Mouse (Mus musculus) intestine, postnatal 0 days (tissue): ENCODE measurements around the gene Map1lc3b. TPM values are rescaled to one million over a fixed set of nuclear protein-coding genes. Genes with fewer than 3 reads are reported as not detected.

Source experiments
- ATAC-seq: fragments of 200-750 bp; cut with Nextera tagmentation; 2 replicates; pipeline ENCODE4 v1.8.0; 2017; ENCODE audit warnings: mild to moderate bottlenecking, moderate TSS enrichment, moderate library complexity
- H3K27ac ChIP-seq: fragments of 300-500 bp; sonication (generic); 2 replicates; pipeline ENCODE4 v1.5.1; 2014; ENCODE audit warnings: mild to moderate bottlenecking, low read depth, low read length, moderate library complexity
- H3K27me3 ChIP-seq: fragments of 300-500 bp; sonication (generic); replicated peaks from 2 replicates; pipeline ENCODE4 v1.6.1; 2014; ENCODE audit warnings: low read length, mixed read lengths; ENCODE audit not compliant: control insufficient read depth, insufficient read depth
- H3K36me3 ChIP-seq: fragments of 300-500 bp; sonication (generic); 2 replicates; pipeline ENCODE4 v1.6.1; 2014; ENCODE audit warnings: mild to moderate bottlenecking, moderate library complexity; ENCODE audit not compliant: control insufficient read depth, insufficient read depth
- H3K4me1 ChIP-seq: fragments of 300-500 bp; sonication (generic); replicated peaks from 2 replicates; pipeline ENCODE4 v1.6.1; 2014; ENCODE audit warnings: antibody characterized with exemption, low read length, mixed read lengths; ENCODE audit not compliant: control insufficient read depth, insufficient read depth
- H3K4me2 ChIP-seq: fragments of 300-500 bp; sonication (generic); replicated peaks from 2 replicates; pipeline ENCODE4 v1.6.1; 2014; ENCODE audit warnings: low read depth, mild to moderate bottlenecking, moderate library complexity
- H3K4me3 ChIP-seq: fragments of 300-500 bp; sonication (generic); 2 replicates; pipeline ENCODE4 v1.5.1; 2014; ENCODE audit warnings: low read depth, low read length
- H3K9ac ChIP-seq: fragments of 300-500 bp; sonication (generic); 2 replicates; pipeline ENCODE4 v1.6.1; 2014; ENCODE audit warnings: mild to moderate bottlenecking, low read depth, low read length
- H3K9me3 ChIP-seq: fragments of 300-500 bp; sonication (generic); 2 replicates; pipeline ENCODE4 v1.6.1; 2016; ENCODE audit warnings: mixed run types; ENCODE audit not compliant: control insufficient read depth
- CTCF ChIP-seq: sonication (generic); IDR thresholded peaks from 2 replicates; pipeline ENCODE4 v1.5.1; 2016; ENCODE audit warnings: low read depth, mild to moderate bottlenecking, control low read depth, antibody characterized with exemption, moderate library complexity
- WGBS: fragments of 180-500 bp; shearing (Covaris S2); extraction: QIAGEN DNeasy Blood & Tissue Kit; methylation state at CpG from one replicate; pipeline ENCODE4 v1.1.7; 2014; 5-methylcytosine and 5-hydroxymethylcytosine counted together
- polyA plus RNA-seq: library from polyadenylated mRNA; unstranded; fragments of >200 nt; fragmentation: Nextera tagmentation; extraction: Ambion mirVana; gene quantifications from 2 replicates; pipeline ENCODE4 v1.2.1, GENCODE M21; 2015

The Map1lc3b gene
- polyA plus RNA-seq, 1 experiment from 2014 or later: 264 TPM

DNA sequence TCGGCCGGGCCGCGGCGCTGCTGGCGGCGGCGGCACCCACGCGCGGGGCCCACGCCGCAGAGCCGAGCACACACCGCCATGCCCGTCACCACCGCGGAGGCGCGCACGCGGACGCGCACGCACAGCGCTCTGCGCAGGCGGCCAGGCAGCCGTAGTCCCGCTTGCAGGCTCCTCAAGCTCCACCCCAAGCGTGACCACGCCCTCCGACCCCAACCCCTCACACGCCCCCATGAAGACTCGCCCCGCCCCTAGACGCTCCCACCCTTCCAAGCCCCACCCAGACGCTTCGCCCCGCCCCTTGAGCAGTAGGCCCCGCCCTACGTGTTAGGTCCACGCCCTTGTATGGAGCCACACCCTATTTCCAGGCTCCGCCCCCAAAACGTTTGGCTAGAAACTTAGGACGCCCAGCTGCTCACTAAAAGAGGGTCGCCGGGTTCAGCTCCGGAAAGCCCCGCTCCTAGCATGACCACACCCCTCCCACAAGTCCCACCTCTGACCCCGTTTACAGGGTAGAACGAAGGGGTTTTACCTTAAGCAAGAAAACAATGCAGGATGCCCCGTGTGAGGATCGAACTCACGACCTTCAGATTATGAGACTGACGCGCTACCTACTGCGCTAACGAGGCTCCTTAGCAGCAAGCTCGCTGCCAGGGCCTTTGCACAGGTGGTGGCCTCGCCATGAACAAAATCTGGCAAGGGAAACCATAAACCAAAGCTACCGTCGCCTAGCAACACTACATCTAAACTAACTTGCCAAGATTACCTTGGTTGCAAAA is 11.3 kb upstream of the Map1lc3b start, which contains the start of gene Fbxo31:
Fbxo31 (minus strand) TSS at position 131 of the 776 bp plus-strand sequence.
- peak within 1 kb of the TSS; percentile 78 for H3K4me3 ChIP-seq
- WGBS: under 1% methylated on average over 49 of the region's 63 CpGs
- peaks cover 4% of the 10 kb centered on the region for H3K4me1 ChIP-seq

DNA sequence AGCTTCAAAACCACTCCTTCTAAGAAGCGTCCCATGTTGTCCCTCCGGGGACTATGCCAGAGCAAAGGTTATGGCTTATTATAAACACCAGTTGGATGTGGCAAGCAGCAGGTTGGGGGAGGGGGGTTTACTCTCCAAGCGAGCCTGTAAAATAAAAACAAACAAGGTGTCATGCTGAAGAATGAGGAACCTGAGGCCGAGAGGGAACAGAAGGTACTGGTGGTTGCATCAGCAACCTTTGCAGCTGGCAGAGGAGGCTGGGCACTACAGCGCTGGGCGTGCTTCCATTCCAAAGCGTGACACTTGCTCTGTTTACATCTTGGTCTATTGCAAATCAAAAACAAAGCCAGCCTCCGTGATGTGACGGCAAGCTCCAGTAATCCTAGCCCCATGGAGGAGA is 9.7 kb upstream of the Map1lc3b start:
- no peaks in the 10 kb centered on the region for H3K27me3 ChIP-seq
- no peaks in the 10 kb centered on the region for H3K36me3 ChIP-seq
- H3K9me3 ChIP-seq: no peaks in the 10 kb centered on the region
- peaks cover 4% of the 10 kb centered on the region for H3K4me1 ChIP-seq
- TF ChIP-seq CTCF: no peak
- 12% methylated on average over 9 of the region's 9 CpGs for WGBS
- no peak overlapping the region for H3K4me2 ChIP-seq
- no peak overlapping the region for H3K4me3 ChIP-seq
- H3K27ac ChIP-seq: no peak overlapping the region
- ATAC-seq: peak; percentile 26
- H3K9ac ChIP-seq: no peak overlapping the region

More for the DNA sequence above, 11.3 kb upstream of the Map1lc3b start, which contains the start of gene Fbxo31:
- no peak for TF ChIP-seq CTCF
- H3K36me3 ChIP-seq: no peaks in the 10 kb centered on the region
- H3K27ac ChIP-seq: peak within 1 kb of the TSS; percentile 74
- no peaks in the 10 kb centered on the region for H3K27me3 ChIP-seq
- peak; percentile 91 for ATAC-seq
- peak within 1 kb of the TSS; percentile 43 for H3K9ac ChIP-seq
- no peaks in the 10 kb centered on the region for H3K9me3 ChIP-seq
- H3K4me2 ChIP-seq: peak within 1 kb of the TSS; percentile 87

DNA sequence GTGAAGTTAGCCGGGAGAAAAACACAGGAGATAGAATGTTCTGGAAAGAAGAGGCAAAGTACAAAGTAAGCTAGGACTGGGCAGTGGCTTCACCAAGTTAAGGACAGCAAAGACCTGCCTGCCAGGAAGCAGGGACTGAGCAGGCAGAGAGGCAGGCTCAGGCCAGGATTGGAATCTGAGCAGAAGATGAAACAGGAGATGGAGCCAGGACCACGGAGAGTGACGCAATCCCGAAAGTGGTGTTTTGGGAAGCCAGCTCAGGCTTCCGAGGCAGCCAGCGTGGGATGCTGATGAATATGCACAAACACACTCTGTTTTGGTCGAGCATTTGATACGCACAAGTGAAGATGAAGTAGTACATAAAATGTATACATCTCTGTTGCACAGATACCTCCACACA is 6.5 kb upstream of the Map1lc3b start:
- no peak overlapping the region for H3K4me2 ChIP-seq
- no peak overlapping the region for H3K9ac ChIP-seq
- WGBS: 49% methylated on average over 8 of the region's 8 CpGs
- peaks cover 4% of the 10 kb centered on the region; the same call in 1 of the 2 replicates for H3K4me1 ChIP-seq
- no peak for ATAC-seq
- no peak for TF ChIP-seq CTCF
- H3K9me3 ChIP-seq: no peaks in the 10 kb centered on the region
- no peak overlapping the region for H3K4me3 ChIP-seq
- H3K27ac ChIP-seq: no peak overlapping the region
- no peaks in the 10 kb centered on the region for H3K36me3 ChIP-seq
- H3K27me3 ChIP-seq: no peaks in the 10 kb centered on the region

DNA sequence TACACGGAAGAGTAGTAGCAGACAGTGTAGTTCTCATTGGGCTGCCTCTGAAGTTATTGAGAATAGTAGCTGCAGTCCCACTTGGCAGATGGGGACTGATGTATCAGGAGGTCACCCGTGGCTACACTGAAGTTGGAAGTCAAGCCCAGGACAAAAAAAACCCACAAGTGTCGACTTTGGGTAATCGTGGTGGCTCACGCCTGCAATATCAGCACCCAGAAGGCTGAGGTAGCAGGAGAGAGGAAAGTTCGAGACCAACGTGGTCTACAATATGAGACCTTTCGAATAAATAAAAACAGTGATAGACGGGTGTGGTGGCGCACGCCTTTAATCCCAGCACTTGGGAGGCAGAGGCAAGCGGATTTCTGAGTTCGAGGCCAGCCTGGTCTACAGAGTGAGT is 5.4 kb upstream of the Map1lc3b start:
- ATAC-seq: no peak
- no peak for TF ChIP-seq CTCF
- peak overlapping the region; percentile 62; the same call in 1 of the 2 replicates for H3K9ac ChIP-seq
- no peaks in the 10 kb centered on the region for H3K27me3 ChIP-seq
- H3K4me3 ChIP-seq: peak overlapping the region; percentile 57
- no peaks in the 10 kb centered on the region for H3K9me3 ChIP-seq
- no peaks in the 10 kb centered on the region for H3K36me3 ChIP-seq
- 0 out of 2 replicates have a peak, but pooled peaks cover 6% of the 10 kb centered on the region for H3K4me1 ChIP-seq
- WGBS: 41% methylated on average over 12 of the region's 13 CpGs
- no peak overlapping the region for H3K27ac ChIP-seq
- H3K4me2 ChIP-seq: peak overlapping the region; percentile 76

DNA sequence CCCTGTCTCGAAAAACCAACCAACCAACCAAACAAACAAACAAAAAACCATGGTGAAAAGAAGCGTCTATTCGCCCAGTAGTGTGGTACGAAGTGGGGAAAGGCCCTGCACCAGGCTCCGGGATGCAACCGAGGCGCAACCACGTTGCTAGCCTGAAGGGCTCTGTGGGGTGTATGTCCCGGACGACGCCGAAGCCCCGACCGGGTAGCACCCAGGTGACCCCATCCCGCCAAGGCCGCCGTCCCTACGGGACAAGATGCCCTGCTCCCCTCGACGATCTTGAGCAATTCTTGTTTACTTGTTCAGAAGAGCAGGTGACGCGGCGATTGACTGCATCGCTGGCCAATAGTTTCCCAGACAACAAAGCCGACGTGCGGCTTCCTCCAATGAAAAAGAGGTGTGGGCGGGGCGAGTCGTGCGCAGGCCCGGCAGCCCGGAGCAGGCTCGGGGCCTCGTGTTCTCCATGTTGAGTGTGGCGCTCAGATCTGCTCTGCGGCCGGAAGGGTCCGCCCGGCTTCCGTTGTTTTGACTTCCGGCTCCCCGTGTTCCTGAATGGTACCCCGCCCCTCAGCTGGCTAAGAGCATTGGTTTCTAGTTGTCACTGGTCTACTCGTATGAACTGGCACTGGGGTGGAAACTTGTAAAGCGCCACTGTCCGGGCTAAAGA is 4.9 kb upstream of the Map1lc3b start:
- Histone ChIP-seq H3K9ac (peak overlapping the region; percentile 62), H3K4me3 (peak overlapping the region; percentile 57), H3K27ac (peak overlapping the region; percentile 70), H3K36me3 (no peaks in the 10 kb centered on the region), H3K27me3 (no peaks in the 10 kb centered on the region), H3K9me3 (no peaks in the 10 kb centered on the region), H3K4me1 (0 out of 2 replicates have a peak, but pooled peaks cover 6% of the 10 kb centered on the region), H3K4me2 (peak overlapping the region; percentile 76)
- no peak for TF ChIP-seq CTCF
- peak; percentile 91 for ATAC-seq
- WGBS: under 1% methylated on average over 47 of the region's 47 CpGs

DNA sequence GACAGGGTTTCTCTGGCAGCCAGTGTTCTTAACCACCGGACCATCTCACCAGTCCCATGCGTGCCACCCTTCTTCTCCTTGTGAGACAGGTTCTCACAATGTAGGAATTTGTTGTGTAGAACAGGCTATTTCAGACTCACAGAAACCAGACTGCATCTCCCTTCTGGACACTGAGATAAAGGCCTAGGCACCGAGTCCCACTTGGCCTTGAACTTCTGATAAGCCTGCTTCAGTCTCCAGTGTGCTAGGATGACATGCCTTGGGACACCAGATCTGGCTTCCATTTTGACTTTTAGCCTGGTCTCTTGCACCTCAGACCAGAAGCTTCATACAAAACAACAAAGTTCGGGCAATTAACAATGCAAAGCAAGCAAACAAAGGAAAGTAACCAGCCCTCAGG is 1.4 kb upstream of the Map1lc3b start:
- TF ChIP-seq CTCF: no peak
- Histone ChIP-seq H3K4me1 (peaks cover 14% of the 10 kb centered on the region), H3K27me3 (no peaks in the 10 kb centered on the region), H3K4me2 (no peak overlapping the region), H3K9ac (no peak overlapping the region), H3K4me3 (no peak overlapping the region), H3K36me3 (peaks cover 7% of the 10 kb centered on the region), H3K27ac (no peak overlapping the region), H3K9me3 (no peaks in the 10 kb centered on the region)
- no peak for ATAC-seq
- WGBS: 86% methylated on average over 4 of the region's 4 CpGs
